Mouse (Mus musculus) limb, embryonic 15.5 days (tissue): ENCODE data around the gene Nipa1. TPM values are rescaled to one million over a fixed set of nuclear protein-coding genes. Genes with fewer than 3 reads are reported as not detected.

Experiments
- ATAC-seq: fragments of 200-750 bp; cut with Nextera tagmentation; 2 replicates; pipeline ENCODE4 v1.8.0; 2017; ENCODE audit warnings: low read depth, moderate TSS enrichment; ENCODE audit not compliant: insufficient number of reproducible peaks, low FRiP score, low TSS enrichment
- H3K27ac ChIP-seq: fragments of 300-500 bp; sonication (generic); 2 replicates; pipeline ENCODE4 v1.5.1; 2015; ENCODE audit warnings: moderate library complexity, mild to moderate bottlenecking, inconsistent platforms
- H3K27me3 ChIP-seq: fragments of 300-500 bp; sonication (generic); 2 replicates; pipeline ENCODE4 v1.6.1; 2015; ENCODE audit warnings: inconsistent platforms
- H3K36me3 ChIP-seq: fragments of 300-500 bp; sonication (generic); 2 replicates; pipeline ENCODE4 v1.6.1; 2015; ENCODE audit warnings: inconsistent platforms
- H3K4me1 ChIP-seq: fragments of 300-500 bp; sonication (generic); 2 replicates; pipeline ENCODE4 v1.6.1; 2015; ENCODE audit warnings: inconsistent platforms
- H3K4me2 ChIP-seq: fragments of 300-500 bp; sonication (generic); 2 replicates; pipeline ENCODE4 v1.6.1; 2015; ENCODE audit warnings: mild to moderate bottlenecking, inconsistent platforms
- H3K4me3 ChIP-seq: fragments of 300-500 bp; sonication (generic); 2 replicates; pipeline ENCODE4 v1.5.1; 2015; ENCODE audit warnings: mild to moderate bottlenecking, inconsistent platforms
- H3K9ac ChIP-seq: fragments of 300-500 bp; sonication (generic); 2 replicates; pipeline ENCODE4 v1.6.1; 2015; ENCODE audit warnings: inconsistent platforms
- H3K9me3 ChIP-seq: fragments of 300-500 bp; sonication (generic); 2 replicates; pipeline ENCODE4 v1.6.1; 2016; ENCODE audit warnings: inconsistent platforms
- WGBS: fragments of 180-500 bp; shearing (Covaris S2); methylation state at CpG from one replicate; pipeline ENCODE4 v1.1.7; 2015; 5-methylcytosine and 5-hydroxymethylcytosine counted together
- polyA plus RNA-seq: library from polyadenylated mRNA; unstranded; fragments of >200 nt; fragmentation: Nextera tagmentation; extraction: Ambion mirVana; gene quantifications from 2 replicates; pipeline ENCODE4 v1.2.1, GENCODE M21; 2015

Nipa1 gene
- polyA plus RNA-seq, 1 experiment from 2014 or later: 9.2 TPM

DNA sequence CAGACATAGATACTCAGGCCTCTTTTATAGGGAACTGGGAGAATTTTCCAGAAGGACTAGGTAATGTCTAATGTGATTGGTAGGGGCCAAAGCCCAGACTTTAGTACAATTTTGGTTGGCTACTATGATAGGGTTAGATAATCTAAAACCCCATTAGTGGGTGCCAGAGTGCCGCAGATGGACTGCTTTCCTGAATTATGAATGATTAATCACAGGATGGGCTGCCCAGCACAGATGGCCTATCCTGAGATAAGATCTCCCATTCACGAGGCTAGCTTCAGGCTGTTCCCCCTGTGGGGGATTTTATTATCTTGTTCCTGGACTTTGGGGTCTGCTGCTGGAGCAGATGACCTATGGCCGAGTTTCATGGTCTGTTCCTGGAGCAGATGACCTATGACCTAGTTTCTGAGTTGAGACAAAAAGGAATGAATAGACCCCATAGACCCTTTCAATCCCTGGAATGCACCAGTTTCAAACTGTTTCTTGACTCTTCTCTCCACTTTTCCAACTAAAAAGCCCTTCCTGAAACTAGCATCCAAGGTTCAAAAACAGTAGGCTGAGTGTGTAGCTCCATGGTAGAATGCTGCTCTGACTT lies 52.8 kb downstream of the Nipa1 start:
- H3K4me2 ChIP-seq: no peak overlapping the region
- peaks cover 7% of the 10 kb centered on the region; the same call in 1 of the 2 replicates for H3K4me1 ChIP-seq
- no peak for ATAC-seq
- no peak overlapping the region for H3K9ac ChIP-seq
- H3K9me3 ChIP-seq: no peaks in the 10 kb centered on the region
- H3K27ac ChIP-seq: no peak overlapping the region
- no peak overlapping the region for H3K4me3 ChIP-seq
- H3K27me3 ChIP-seq: no peaks in the 10 kb centered on the region
- H3K36me3 ChIP-seq: no peaks in the 10 kb centered on the region
- 36% methylated on average over 3 of the region's 3 CpGs for WGBS

DNA sequence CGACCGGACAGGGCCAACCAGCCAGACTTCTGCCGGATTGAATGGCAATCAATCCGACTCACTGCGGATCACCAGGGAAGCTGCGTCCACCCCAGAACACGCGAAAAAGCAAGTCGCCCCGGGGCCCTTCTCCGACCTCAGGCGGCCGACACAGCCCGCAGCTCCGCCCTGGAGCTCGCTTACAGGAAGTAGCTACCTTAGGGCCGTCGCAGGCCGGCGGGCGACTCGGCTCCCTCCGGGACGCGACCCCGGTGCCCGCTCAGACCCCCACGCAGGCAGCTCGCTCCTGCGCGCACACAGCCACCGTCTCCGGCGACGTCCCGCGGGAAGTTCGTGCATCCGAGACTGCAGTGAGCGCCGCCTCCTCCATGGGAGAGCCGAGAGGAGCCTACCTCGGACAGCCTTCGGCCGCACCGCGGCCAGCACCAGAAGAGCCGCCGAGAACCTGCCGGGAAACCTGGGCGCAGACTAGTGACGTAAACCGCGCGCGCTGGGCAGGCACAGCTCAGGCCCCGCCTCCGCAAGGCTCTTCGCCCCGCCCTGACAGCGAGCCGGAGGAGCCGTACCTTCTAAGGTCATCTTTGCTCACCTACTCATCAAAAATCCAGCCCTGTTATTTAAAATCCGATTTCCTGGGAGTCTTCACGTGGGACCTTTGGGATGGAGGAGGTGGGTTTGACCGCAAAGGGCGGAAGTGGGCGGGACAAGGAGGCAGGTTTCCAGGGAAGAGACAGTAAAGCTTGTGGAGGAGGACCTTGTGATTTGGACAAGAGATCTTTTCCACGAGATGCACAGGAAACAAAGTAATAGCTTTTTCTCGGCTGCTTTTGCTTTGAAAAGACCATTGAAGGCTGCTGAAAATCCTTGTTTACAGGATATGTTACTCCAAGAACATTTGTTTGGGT lies 57.5 kb downstream of the Nipa1 start, which contains the start of gene Nipa2:
Gene Nipa2, minus strand, starts transcription at position 473 of the 905 bp plus-strand sequence.
- H3K36me3 ChIP-seq: no peaks in the 10 kb centered on the region
- H3K4me2 ChIP-seq: peak within 1 kb of the TSS; percentile 54
- H3K4me1 ChIP-seq: peaks cover 6% of the 10 kb centered on the region
- no peaks in the 10 kb centered on the region for H3K27me3 ChIP-seq
- H3K27ac ChIP-seq: peak within 1 kb of the TSS; percentile 92
- ATAC-seq: peak; percentile 97
- H3K9ac ChIP-seq: peak within 1 kb of the TSS; percentile 91
- under 1% methylated on average over 70 of the region's 70 CpGs for WGBS
- H3K4me3 ChIP-seq: peak within 1 kb of the TSS; percentile 99
- H3K9me3 ChIP-seq: no peaks in the 10 kb centered on the region

DNA sequence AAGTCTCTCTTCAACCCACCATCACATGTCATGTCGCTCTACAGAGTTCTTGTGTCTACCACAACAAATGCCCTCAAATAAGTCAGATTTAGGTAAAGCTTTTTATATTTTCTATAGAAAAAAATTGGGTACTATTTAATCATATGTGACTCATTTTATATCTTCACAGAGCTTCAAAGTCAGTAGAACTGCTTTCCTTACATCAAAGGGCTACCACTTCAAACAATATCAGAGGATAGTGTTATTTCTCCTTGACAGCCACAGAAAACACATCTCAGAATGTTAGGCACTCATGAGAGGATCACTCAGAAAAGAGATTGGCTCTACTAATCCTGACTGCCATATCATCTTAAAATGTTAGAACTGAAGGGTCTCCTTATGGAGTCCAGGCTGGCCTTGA lies 59.2 kb downstream of the Nipa1 start:
- no peak for ATAC-seq
- Histone ChIP-seq H3K27ac (no peak overlapping the region), H3K27me3 (no peaks in the 10 kb centered on the region), H3K4me2 (no peak overlapping the region), H3K36me3 (no peaks in the 10 kb centered on the region; the same call in 1 of the 2 replicates), H3K9me3 (no peaks in the 10 kb centered on the region), H3K4me1 (peaks cover 6% of the 10 kb centered on the region), H3K9ac (no peak overlapping the region), H3K4me3 (no peak overlapping the region)
- 89% methylated on average over 1 of the region's 1 CpGs for WGBS

DNA sequence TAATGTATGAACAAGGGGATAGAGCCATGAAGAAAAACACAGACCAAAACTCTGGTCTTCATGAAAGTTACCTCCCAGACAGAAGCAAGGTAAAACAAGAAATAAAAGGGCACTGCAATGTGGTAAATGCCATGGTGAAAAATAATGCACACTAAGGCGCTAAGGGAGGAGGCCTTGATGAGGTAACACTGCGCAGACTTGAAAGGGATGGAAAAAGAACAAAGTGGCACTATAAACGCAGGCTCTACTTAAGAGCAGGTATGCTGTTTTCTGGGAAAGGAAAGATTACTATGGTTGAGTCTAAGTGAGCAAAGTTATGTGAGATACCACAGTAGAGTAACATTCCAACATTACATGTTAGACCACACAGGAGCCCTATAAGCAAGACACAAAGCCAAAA lies 60.0 kb downstream of the Nipa1 start:
- H3K9me3 ChIP-seq: no peaks in the 10 kb centered on the region
- H3K4me2 ChIP-seq: no peak overlapping the region
- H3K27me3 ChIP-seq: no peaks in the 10 kb centered on the region
- H3K27ac ChIP-seq: no peak overlapping the region
- 94% methylated on average over 3 of the region's 3 CpGs for WGBS
- no peak for ATAC-seq
- H3K36me3 ChIP-seq: no peaks in the 10 kb centered on the region; the same call in 1 of the 2 replicates
- H3K4me3 ChIP-seq: no peak overlapping the region
- H3K4me1 ChIP-seq: peaks cover 6% of the 10 kb centered on the region
- no peak overlapping the region for H3K9ac ChIP-seq

DNA sequence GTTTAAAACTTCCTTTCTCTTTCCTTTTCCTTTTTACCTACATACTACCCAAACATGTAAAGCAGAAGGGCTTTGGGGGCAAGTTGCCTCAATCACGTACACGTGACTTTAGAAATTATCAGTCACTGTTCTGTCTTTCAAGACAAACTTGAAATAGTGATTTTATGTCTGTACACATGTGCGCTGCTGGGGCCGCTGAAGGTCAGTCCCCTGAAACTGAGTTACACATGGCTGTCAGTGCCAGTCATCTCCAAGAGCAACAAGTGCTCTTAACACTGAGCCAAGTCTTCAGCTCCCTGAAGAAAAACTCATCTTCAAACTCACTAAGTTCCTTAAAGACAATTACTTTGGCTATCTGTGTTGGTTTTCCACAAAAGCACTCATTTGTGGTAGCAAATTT lies 61.8 kb downstream of the Nipa1 start:
- peaks cover 6% of the 10 kb centered on the region for H3K4me1 ChIP-seq
- 91% methylated on average over 4 of the region's 4 CpGs for WGBS
- H3K4me3 ChIP-seq: no peak overlapping the region
- H3K9me3 ChIP-seq: no peaks in the 10 kb centered on the region
- no peak for ATAC-seq
- H3K9ac ChIP-seq: no peak overlapping the region
- no peak overlapping the region for H3K27ac ChIP-seq
- no peaks in the 10 kb centered on the region for H3K27me3 ChIP-seq
- H3K4me2 ChIP-seq: no peak overlapping the region
- H3K36me3 ChIP-seq: peaks cover 9% of the 10 kb centered on the region

DNA sequence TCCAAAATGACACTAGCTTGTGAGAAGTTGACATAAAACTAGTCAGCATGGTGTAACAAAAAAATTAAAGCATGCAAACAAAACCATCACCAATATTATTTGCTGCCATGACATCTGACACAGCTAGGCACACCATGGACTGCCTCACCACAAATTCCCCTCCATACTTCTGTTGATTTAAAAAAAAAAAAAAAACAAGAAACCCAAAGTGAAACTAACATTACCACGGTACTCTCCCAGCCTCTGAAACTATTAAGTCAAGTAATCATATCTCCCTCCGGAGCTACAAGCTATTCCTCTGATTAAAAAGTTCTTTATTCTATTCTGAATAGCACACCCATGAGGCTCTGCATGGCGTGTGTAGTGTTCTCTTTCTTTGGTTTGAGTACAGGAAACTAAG lies 62.6 kb downstream of the Nipa1 start:
- no peak for ATAC-seq
- Histone ChIP-seq H3K4me2 (no peak overlapping the region), H3K27me3 (no peaks in the 10 kb centered on the region), H3K9ac (no peak overlapping the region), H3K9me3 (no peaks in the 10 kb centered on the region), H3K27ac (no peak overlapping the region), H3K4me1 (peaks cover 6% of the 10 kb centered on the region), H3K36me3 (peaks cover 9% of the 10 kb centered on the region), H3K4me3 (no peak overlapping the region)
- WGBS: 88% methylated on average over 3 of the region's 3 CpGs

DNA sequence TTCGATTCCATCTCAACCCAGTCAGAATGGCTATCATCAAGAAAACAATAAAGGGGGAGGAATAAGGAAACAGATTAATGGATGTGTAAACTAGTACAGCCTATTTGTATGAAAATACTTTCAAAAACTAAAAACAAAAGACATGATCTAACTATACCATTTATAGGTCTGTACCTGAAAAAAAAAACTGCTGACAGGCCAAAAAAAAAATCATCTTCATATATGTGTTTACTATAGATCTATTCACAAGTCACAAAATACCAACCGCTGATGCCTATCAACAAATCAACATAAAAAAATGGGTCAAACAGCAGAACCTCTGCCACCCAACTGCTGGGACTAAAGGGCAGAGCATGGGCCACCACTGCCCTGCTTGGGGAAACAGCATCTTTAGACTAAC lies 63.7 kb downstream of the Nipa1 start:
- H3K27me3 ChIP-seq: no peaks in the 10 kb centered on the region
- H3K36me3 ChIP-seq: peaks cover 9% of the 10 kb centered on the region
- H3K9me3 ChIP-seq: no peaks in the 10 kb centered on the region
- H3K27ac ChIP-seq: no peak overlapping the region
- peaks cover 5% of the 10 kb centered on the region for H3K4me1 ChIP-seq
- ATAC-seq: no peak
- H3K4me3 ChIP-seq: no peak overlapping the region
- H3K9ac ChIP-seq: no peak overlapping the region
- no peak overlapping the region for H3K4me2 ChIP-seq
- 91% methylated on average over 2 of the region's 2 CpGs for WGBS

DNA sequence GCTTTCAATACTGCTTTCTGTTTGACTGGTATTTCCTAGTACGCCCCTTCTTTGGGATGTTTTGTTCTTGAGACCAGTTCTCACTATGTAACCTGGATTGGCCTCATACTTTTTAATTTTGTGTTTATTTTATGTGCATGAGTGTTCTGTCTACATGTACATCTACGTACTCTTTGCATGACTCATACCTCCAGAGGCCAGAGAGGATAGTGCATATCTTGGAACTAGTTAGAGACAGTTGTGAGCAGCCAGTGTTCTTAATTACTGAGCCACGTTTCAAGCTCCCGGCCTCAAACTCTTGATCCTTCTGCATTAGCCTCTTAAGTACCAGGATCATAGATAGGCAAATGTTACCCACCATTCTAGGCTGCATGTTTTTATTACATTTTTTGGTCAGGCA lies 81.4 kb downstream of the Nipa1 start:
- no peak for ATAC-seq
- Histone ChIP-seq H3K4me2 (no peak overlapping the region), H3K27me3 (no peaks in the 10 kb centered on the region), H3K9ac (no peak overlapping the region), H3K27ac (no peak overlapping the region), H3K9me3 (no peaks in the 10 kb centered on the region), H3K36me3 (peaks cover 8% of the 10 kb centered on the region; the same call in 1 of the 2 replicates), H3K4me1 (no peaks in the 10 kb centered on the region), H3K4me3 (no peak overlapping the region)
- 85% methylated on average over 4 of the region's 4 CpGs for WGBS

DNA sequence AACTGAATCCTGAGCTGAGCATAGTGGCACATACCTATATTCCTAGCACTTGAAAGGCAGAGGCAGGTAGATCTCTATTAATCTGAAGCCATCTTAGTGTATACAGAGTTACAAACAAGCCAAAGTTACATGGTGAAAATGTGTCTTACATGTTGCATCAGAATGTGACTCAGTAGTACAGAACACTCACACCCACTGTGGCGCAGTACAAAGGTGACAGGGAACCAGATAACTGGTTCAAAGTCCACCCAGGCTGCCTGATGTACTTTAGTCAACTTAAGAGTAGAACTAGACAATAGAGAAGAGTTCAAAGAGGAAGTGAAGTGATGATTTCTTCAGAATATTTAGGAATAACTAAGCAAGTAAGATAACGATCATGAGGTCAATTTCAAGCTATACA lies 84.7 kb downstream of the Nipa1 start:
- Histone ChIP-seq H3K4me3 (no peak overlapping the region), H3K9me3 (no peaks in the 10 kb centered on the region), H3K27me3 (no peaks in the 10 kb centered on the region), H3K36me3 (peaks cover 24% of the 10 kb centered on the region), H3K4me2 (no peak overlapping the region), H3K27ac (no peak overlapping the region), H3K9ac (no peak overlapping the region), H3K4me1 (no peaks in the 10 kb centered on the region)
- ATAC-seq: no peak
- 95% methylated on average over 2 of the region's 2 CpGs for WGBS

DNA sequence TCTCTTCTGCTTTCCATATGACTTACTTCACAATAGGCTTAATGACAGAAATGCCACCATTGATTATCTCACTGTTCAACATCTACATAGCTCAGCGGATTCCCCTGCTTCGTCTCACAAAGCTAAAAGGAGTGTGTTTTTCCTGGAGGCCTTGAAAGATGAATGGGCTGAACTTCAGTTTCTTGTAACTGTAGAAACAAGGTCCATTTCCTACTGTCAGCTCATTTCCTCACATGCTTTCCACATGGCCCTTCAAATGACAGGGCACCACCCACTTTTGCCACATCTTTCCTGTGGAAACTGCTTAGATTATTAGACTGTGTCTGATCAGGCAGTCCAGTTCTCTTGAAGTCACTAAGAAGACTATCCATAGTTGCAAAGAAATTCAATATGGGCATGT lies 91.1 kb downstream of the Nipa1 start:
- no peak overlapping the region for H3K27ac ChIP-seq
- no peaks in the 10 kb centered on the region for H3K9me3 ChIP-seq
- H3K27me3 ChIP-seq: no peaks in the 10 kb centered on the region
- H3K4me3 ChIP-seq: no peak overlapping the region
- H3K9ac ChIP-seq: no peak overlapping the region
- no peak for ATAC-seq
- H3K4me1 ChIP-seq: no peaks in the 10 kb centered on the region
- WGBS: 88% methylated on average over 2 of the region's 2 CpGs
- H3K36me3 ChIP-seq: peaks cover 63% of the 10 kb centered on the region
- H3K4me2 ChIP-seq: no peak overlapping the region
